Mouse (Mus musculus) stomach, postnatal 0 days (tissue): Measurements from ENCODE around the gene Slc24a3.

Experiments used
- CTCF ChIP-seq: IDR thresholded peaks from 2 replicates; pipeline ENCODE4 v1.5.1; 2016; ENCODE audit warnings: antibody characterized with exemption, low read depth, mild to moderate bottlenecking, moderate library complexity
- EP300 ChIP-seq: optimal IDR thresholded peaks from 2 replicates; pipeline ENCODE3; 2016; ENCODE audit warnings: antibody characterized with exemption

DNA sequence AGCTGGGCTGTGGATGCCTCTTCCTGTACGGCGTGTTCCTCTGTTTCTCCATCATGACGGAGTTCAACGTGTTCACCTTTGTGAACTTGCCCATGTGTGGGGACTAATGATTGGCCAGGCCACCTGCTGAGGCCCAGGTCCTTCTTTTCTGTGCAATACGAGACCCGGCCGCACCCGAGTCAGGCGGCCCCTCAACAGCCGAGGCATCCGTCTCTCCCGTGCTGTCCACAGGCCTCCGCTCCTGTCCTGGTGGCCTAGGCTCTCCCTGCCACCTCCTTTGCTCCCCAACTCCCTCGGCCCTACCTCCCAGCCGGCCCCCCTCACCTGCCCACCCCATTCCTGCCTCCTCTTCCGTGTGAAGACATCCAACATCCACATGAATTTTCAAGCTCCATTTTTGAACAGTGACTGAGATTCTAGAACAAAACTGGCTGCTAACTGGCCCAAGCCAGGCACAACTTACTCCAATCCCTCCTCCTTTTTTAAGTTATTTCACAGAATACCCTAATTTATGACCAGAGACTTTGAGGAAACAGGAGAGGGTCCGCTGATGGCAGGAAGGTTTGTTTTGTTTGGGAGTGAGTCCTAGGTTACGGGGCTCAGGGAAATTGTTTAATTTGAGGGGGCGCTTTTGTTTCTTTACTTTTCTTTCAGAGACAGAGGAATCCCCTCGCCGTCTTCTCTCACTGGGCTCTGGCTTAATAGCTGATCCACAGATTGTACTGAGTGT lies 472.9 kb downstream of the Slc24a3 start:
- TF ChIP-seq EP300, result no peak
- no peak for TF ChIP-seq CTCF
